Mouse (Mus musculus) intestine, embryonic 14.5 days (tissue): Measurements from ENCODE around the gene Orm2. TPM values are rescaled to one million over a fixed set of nuclear protein-coding genes. Genes with fewer than 3 reads are reported as not detected.
A peak's percentile ranks its signal among the peaks of the same experiment; 100 is the strongest.
"Not testable (repeated sequence)": the region's sequence is repeated elsewhere in the genome, so short reads cannot be mapped to it uniquely, and the experiment has no call there.

Experiments
- ATAC-seq: fragments of 200-750 bp; cut with Nextera tagmentation; replicated peaks from 2 replicates; pipeline ENCODE4 v1.8.0; 2017; ENCODE audit warnings: low read depth, moderate number of reproducible peaks, moderate TSS enrichment, moderate library complexity; ENCODE audit not compliant: low FRiP score, low TSS enrichment
- DNase-seq: peaks from one replicate; pipeline ENCODE4 v3.0.0-alpha.2; 2018; ENCODE audit warnings: low spot score
- H3K27ac ChIP-seq: fragments of 300-500 bp; sonication (generic); 2 replicates; pipeline ENCODE4 v1.5.1; 2014; ENCODE audit warnings: low read depth, mild to moderate bottlenecking, control low read depth
- H3K27me3 ChIP-seq: fragments of 300-500 bp; sonication (generic); replicated peaks from 2 replicates; pipeline ENCODE4 v1.6.1; 2014; ENCODE audit warnings: low read length, control low read depth; ENCODE audit not compliant: control insufficient read depth, insufficient read depth
- H3K36me3 ChIP-seq: fragments of 300-500 bp; sonication (generic); 2 replicates; pipeline ENCODE4 v1.6.1; 2014; ENCODE audit warnings: low read length, control low read depth; ENCODE audit not compliant: control insufficient read depth, insufficient read depth
- H3K4me1 ChIP-seq: fragments of 300-500 bp; sonication (generic); replicated peaks from 2 replicates; pipeline ENCODE4 v1.6.1; 2014; ENCODE audit warnings: low read length, control low read depth, mixed read lengths; ENCODE audit not compliant: control insufficient read depth, insufficient read depth
- H3K4me2 ChIP-seq: fragments of 300-500 bp; sonication (generic); 2 replicates; pipeline ENCODE4 v1.6.1; 2014; ENCODE audit warnings: low read length
- H3K4me3 ChIP-seq: fragments of 300-500 bp; sonication (generic); 2 replicates; pipeline ENCODE4 v1.5.1; 2014; ENCODE audit warnings: low read depth, low read length, control low read depth, mixed read lengths
- H3K9ac ChIP-seq: fragments of 300-500 bp; sonication (generic); 2 replicates; pipeline ENCODE4 v1.6.1; 2014; ENCODE audit warnings: mild to moderate bottlenecking, low read length
- H3K9me3 ChIP-seq: fragments of 300-500 bp; sonication (generic); 2 replicates; pipeline ENCODE4 v1.6.1; 2016; ENCODE audit warnings: low read length, control low read depth; ENCODE audit not compliant: control insufficient read depth
- WGBS: fragments of 180-500 bp; shearing (Covaris S2); extraction: QIAGEN DNeasy Blood & Tissue Kit; methylation state at CpG from one replicate; pipeline ENCODE4 v1.1.7; 2014; 5-methylcytosine and 5-hydroxymethylcytosine counted together
- polyA plus RNA-seq: library from polyadenylated mRNA; unstranded; fragments of >200 nt; fragmentation: Nextera tagmentation; extraction: Ambion mirVana; gene quantifications from 2 replicates; pipeline ENCODE4 v1.2.1, GENCODE M21; 2014

The Orm2 gene
- not detected in 2 replicates for polyA plus RNA-seq

DNA sequence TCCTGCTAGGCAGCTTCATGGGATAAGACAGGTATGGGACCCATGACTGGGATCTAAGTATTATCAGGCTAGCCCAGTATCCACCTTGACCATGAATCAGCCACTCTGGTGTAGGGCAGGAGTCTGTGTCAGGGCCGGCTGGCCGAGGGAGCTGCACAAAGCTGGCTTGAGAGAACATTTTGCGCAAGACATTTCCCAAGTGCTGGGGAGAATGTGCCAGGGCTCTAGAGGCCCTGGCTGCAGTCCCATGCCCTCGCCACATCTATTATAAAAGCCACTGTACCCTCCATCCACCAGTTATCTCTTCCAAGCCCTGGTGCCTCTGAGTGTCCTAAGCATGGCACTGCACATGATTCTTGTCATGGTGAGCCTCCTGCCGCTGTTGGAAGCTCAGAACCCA, at the start of gene Orm2:
Gene Orm2 (plus strand): TSS at position 300 of the 400 bp plus-strand sequence.
- 89% methylated on average over 5 of the region's 5 CpGs for WGBS
- H3K27me3 ChIP-seq: no peaks in the 10 kb centered on the region
- no peak within 1 kb of the TSS for H3K4me3 ChIP-seq
- no peak within 1 kb of the TSS for H3K27ac ChIP-seq
- H3K4me1 ChIP-seq: no peaks in the 10 kb centered on the region
- DNase-seq (no peak), ATAC-seq (no peak)
- H3K36me3 ChIP-seq: peaks cover under 1% of the 10 kb centered on the region
- H3K4me2 ChIP-seq: no peak within 1 kb of the TSS
- H3K9me3 ChIP-seq: no peaks in the 10 kb centered on the region
- H3K9ac ChIP-seq: no peak within 1 kb of the TSS

DNA sequence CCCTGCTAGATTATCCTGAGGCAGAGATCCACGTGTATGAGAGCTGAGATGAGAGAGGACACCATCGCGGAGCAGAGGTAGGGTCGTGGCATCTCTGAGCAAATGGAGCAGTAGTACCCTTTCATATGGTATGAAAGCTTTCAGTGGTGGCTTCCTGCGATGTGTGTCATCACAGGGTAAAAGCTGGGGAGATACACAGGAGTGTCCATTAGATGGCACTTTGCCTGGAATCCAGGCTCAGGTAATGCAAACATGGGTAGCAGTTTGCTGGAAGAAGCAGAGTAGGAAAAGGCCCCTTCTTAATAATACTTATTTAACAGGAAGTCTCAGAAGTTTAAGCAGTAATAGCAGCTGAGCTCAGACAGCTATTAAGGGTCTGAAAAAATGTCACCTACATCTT, 48.2 kb upstream of the Orm2 start:
- Histone ChIP-seq H3K4me1 (no peaks in the 10 kb centered on the region), H3K27me3 (no peaks in the 10 kb centered on the region), H3K4me3 (no peak overlapping the region), H3K27ac (no peak overlapping the region), H3K9me3 (no peaks in the 10 kb centered on the region), H3K36me3 (peaks cover 87% of the 10 kb centered on the region), H3K4me2 (no peak overlapping the region), H3K9ac (no peak overlapping the region)
- WGBS: 76% methylated on average over 5 of the region's 5 CpGs
- no peak for ATAC-seq
- no peak for DNase-seq

GRCm38 (mm10) chr4:63316076-63316746, 46.0 kb upstream of the Orm2 start:
- Histone ChIP-seq H3K4me1 (no peaks in the 10 kb centered on the region), H3K9ac (no peak overlapping the region), H3K27ac (no peak overlapping the region), H3K27me3 (no peaks in the 10 kb centered on the region), H3K4me2 (no peak overlapping the region), H3K9me3 (no peaks in the 10 kb centered on the region), H3K36me3 (peaks cover 76% of the 10 kb centered on the region), H3K4me3 (no peak overlapping the region)
- 71% methylated on average over 9 of the region's 9 CpGs for WGBS
- DNase-seq (no peak), ATAC-seq (no peak)

DNA sequence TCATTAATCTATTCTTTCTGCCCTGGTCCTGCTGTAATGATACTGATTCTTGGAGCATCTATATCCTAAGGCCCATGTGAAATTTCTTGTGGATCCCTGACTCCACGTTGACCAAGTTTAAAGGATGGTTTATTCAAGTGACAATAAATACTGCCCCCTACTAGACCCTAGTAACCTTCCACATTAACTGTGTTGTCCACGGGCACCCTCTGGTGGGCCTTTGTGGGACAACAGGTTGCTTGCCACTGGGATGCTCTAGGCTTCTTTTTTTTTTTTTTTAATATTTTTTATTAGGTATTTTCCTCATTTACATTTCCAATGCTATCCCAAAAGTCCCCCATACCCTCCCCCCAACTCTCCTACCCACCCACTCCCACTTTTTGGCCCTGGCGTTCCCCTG, 42.7 kb upstream of the Orm2 start:
- peaks cover 85% of the 10 kb centered on the region for H3K36me3 ChIP-seq
- H3K4me1 ChIP-seq, H3K27ac ChIP-seq, H3K27me3 ChIP-seq, H3K4me3 ChIP-seq, H3K4me2 ChIP-seq, H3K9ac ChIP-seq, ATAC-seq, H3K9me3 ChIP-seq: not testable (repeated sequence)
- WGBS: 29% methylated on average over 3 of the region's 3 CpGs
- DNase-seq: peak; percentile 82

DNA sequence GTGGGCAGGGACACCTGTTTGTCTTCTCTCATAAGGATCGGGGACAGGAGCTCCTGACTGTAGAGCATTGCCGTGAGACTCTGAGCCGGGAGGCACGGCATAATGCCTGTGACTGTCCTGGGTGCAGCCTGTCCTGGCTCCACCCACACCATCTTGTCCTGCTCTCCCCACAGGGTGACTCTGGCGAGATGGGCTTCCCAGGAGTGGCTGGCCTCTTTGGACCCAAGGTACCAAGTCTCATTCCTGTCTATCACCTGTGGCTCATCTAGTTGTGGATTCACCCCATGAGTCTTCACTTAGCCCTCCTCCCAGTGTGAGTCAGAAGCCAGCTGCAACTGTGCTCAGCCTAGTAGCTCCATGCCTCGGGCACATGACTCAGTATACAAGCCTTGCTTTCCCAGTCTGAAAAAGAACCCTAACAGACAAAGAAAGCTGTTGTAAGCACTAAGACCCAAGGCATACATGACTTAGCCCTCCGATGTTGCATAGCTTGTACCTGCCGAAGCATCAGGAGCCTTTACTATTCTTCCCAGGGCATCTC, 38.9 kb upstream of the Orm2 start:
- Histone ChIP-seq H3K4me3 (no peak overlapping the region), H3K4me1 (no peaks in the 10 kb centered on the region), H3K9ac (no peak overlapping the region), H3K27me3 (no peaks in the 10 kb centered on the region), H3K4me2 (no peak overlapping the region), H3K27ac (no peak overlapping the region), H3K36me3 (peaks cover 81% of the 10 kb centered on the region), H3K9me3 (no peaks in the 10 kb centered on the region)
- no peak for ATAC-seq
- WGBS: 86% methylated on average over 8 of the region's 8 CpGs
- DNase-seq: no peak

- Histone ChIP-seq H3K4me3 (no peak overlapping the region), H3K36me3 (peaks cover 41% of the 10 kb centered on the region), H3K4me1 (no peaks in the 10 kb centered on the region), H3K27me3 (no peaks in the 10 kb centered on the region), H3K9ac (no peak overlapping the region), H3K4me2 (no peak overlapping the region), H3K27ac (no peak overlapping the region), H3K9me3 (no peaks in the 10 kb centered on the region)
- 95% methylated on average over 4 of the region's 4 CpGs for WGBS
- ATAC-seq (no peak), DNase-seq (no peak)
Observed at GRCm38 (mm10) chr4:63333403-63333802, 28.8 kb upstream of the Orm2 start.

DNA sequence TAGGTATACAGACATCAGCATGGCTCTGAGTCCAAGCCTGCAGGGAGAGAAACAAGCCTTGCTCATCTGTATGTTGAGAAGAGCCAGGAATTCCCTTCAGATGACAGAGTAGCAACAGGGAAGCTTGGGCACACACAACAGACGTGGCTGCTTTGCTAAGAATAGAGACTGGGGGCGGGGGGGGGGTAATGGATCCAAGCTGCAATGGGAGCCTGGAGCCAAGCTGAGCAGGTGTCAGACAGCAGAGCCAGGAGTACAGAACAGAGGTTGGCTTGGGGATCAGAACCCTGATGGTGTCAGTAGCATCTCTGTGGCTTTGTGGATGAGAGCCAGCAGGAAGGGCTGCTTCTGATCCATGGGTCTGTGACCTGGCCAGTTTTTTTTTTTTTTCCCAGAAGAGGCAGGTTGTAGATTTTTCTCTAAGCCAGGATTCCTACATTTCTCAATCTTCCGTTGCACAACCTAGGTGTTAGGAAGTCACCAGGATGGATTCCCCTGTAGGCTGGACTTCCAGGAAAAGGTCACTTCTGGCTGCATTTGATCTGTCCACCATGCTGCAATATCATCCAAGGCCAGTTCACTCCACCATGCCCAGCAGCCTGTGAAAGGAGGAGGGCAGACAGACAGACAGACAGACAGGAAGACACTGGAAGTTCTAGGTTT, 23.7 kb upstream of the Orm2 start:
- DNase-seq (no peak), ATAC-seq (no peak)
- Histone ChIP-seq H3K9ac (no peak overlapping the region), H3K27me3 (no peaks in the 10 kb centered on the region), H3K4me3 (no peak overlapping the region), H3K4me2 (no peak overlapping the region), H3K27ac (no peak overlapping the region), H3K36me3 (peaks cover 12% of the 10 kb centered on the region), H3K4me1 (no peaks in the 10 kb centered on the region), H3K9me3 (no peaks in the 10 kb centered on the region)
- WGBS: 59% methylated on average over 3 of the region's 3 CpGs

DNA sequence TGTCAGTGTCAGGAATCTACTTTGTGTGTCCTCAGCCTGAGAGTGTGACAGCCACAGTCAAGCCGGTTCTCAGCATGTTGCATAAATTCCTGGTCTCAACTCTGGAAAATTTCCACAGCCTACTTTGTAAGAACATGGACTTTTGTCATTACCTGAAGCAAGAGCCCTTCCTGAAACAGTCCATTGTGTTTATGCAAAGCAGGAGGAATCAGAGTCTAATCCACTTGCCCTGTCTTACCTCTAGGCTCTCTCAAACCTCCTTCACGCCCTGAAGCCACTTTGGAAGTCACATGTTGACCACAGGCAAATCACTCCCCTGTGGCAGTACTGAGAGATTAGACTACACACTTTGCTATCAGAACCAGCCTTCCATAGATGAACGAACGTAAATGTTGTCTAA, 19.8 kb upstream of the Orm2 start:
- Histone ChIP-seq H3K27ac (no peak overlapping the region), H3K36me3 (no peaks in the 10 kb centered on the region), H3K4me1 (no peaks in the 10 kb centered on the region), H3K4me2 (no peak overlapping the region), H3K27me3 (no peaks in the 10 kb centered on the region), H3K9ac (no peak overlapping the region), H3K4me3 (no peak overlapping the region), H3K9me3 (no peaks in the 10 kb centered on the region)
- 78% methylated on average over 4 of the region's 4 CpGs for WGBS
- ATAC-seq (no peak), DNase-seq (no peak)

- WGBS: 56% methylated on average over 3 of the region's 3 CpGs
- DNase-seq: no peak
- H3K27ac ChIP-seq: no peak overlapping the region
Observed at GRCm38 (mm10) chr4:63343608-63344007, 18.6 kb upstream of the Orm2 start.

More at GRCm38 (mm10) chr4:63343608-63344007, 18.6 kb upstream of the Orm2 start:
- Histone ChIP-seq H3K9me3 (no peaks in the 10 kb centered on the region), H3K4me1 (no peaks in the 10 kb centered on the region), H3K36me3 (no peaks in the 10 kb centered on the region), H3K4me3 (no peak overlapping the region), H3K4me2 (no peak overlapping the region), H3K27me3 (no peaks in the 10 kb centered on the region), H3K9ac (no peak overlapping the region)
- no peak for ATAC-seq
